Mouse (Mus musculus) lung, adult 2 months (tissue): ENCODE measurements around the gene Adprh.
"Not testable (repeated sequence)": the region's sequence is repeated elsewhere in the genome, so short reads cannot be mapped to it uniquely, and the experiment has no call there.

Experiments used
- CTCF ChIP-seq: fragments of 200-500 bp; IDR thresholded peaks from 2 replicates; pipeline ENCODE4 v1.5.1; 2011; ENCODE audit warnings: mild to moderate bottlenecking, low read length, control low read depth; ENCODE audit not compliant: insufficient read depth
- POLR2A ChIP-seq: fragments of 200-500 bp; IDR thresholded peaks from 2 replicates; pipeline ENCODE4 v1.6.1; 2011; ENCODE audit warnings: low read depth, mild to moderate bottlenecking, control low read depth, low read length, borderline replicate concordance; ENCODE audit errors: extremely low read depth

GRCm38 (mm10) chr16:38446141-38446540 is 6.4 kb downstream of the Adprh start:
- not testable (repeated sequence) for TF ChIP-seq POLR2A, CTCF
